Mouse (Mus musculus) neural tube, embryonic 10.5 days (tissue): ENCODE data around the gene Cenpf.
"Not testable (repeated sequence)": the region's sequence is repeated elsewhere in the genome, so short reads cannot be mapped to it uniquely, and the experiment has no call there.

Experiments used
- DNase-seq: peaks from one replicate; pipeline ENCODE4 v3.0.0-alpha.2; 2017; ENCODE audit warnings: low spot score; ENCODE audit errors: extremely low spot score

Cenpf gene

GRCm38 (mm10) chr1:189695321-189695720 is 7.4 kb upstream of the Cenpf start:
- DNase-seq: no peak

DNA sequence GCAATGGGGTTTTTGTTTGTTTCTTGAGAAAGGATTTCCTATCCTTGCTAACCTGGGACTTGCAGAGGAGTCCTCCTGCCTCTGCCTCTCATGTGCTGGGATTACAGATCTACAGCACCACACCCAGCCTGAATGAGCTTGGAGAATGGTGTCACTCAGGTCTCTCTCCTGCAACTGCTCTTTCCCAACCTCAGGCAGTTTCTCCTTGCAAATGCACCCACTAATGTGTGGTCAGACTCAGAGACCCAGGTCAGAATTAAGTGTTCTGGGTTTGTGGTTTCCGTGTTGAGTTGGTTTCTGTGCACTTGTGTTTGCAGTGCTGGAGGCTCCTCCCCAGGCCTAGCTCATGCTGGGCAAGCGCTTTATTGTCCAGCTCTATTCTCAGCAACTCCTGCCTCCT is 6.5 kb upstream of the Cenpf start:
- no peak for DNase-seq

DNA sequence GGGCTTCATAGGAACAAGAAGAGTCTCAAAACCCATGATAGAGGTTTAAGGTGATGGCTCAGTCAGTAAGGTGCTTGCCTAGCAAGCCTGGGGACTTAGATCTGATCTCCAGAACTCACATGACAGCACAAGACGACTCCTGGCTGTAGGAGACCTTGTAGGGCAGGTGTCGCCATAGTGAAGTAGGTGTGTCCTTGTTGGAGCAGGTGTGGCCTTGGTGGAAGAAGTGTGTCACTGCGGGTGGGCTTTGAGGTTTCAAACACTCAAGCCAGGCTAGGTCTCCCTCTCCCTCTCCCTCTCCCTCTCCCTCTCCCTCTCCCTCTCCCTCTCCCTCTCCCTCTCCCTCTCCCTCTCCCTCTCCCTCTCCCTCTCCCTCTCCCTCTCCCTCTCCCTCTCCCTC is 4.6 kb upstream of the Cenpf start:
- not testable (repeated sequence) for DNase-seq

GRCm38 (mm10) chr1:189689050-189689833 is 1.4 kb upstream of the Cenpf start:
- no peak for DNase-seq

DNA sequence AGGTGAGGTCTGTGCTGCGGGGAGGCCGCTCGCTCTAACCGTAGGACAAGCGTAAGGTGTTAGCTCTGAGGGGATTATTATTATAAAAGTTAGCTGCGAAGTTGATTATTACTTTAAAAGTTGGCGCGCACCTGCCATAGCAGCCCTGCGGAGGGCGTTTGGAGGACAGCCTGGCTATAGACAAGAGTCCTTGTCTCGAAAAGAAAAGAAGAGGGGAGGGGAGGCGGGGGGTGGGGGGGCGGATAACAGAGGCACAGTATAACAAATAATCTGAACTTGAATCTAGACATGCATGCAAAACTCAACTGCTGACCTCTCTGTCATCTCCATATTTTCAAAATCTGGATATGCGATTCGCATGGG is 483 bp upstream of the Cenpf start:
- DNase-seq: no peak

DNA sequence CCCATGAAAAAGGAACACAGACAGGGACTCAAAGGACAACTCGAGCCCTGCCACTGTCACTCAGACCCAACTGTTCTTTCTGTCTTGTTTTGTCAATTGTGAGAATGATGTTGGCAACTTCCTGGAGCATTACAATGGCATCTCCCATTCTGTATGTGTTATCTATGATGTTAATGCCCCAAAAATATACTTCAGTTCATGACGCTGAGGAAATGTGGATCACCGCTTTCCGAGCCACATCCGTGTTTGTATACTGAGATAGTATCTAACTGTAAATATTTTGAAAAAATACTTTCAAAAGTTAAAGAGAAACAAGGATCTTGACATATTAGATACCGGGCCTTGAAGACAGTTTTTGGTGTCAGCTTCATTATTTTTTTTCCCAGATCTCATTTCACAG is 1.9 kb downstream of the Cenpf start:
- no peak for DNase-seq

- no peak for DNase-seq
These were observed 3.0 kb downstream of the Cenpf start for GRCm38 (mm10) chr1:189684786-189685415.

- no peak for DNase-seq
These were observed 8.3 kb downstream of the Cenpf start for GRCm38 (mm10) chr1:189679555-189679954.

DNA sequence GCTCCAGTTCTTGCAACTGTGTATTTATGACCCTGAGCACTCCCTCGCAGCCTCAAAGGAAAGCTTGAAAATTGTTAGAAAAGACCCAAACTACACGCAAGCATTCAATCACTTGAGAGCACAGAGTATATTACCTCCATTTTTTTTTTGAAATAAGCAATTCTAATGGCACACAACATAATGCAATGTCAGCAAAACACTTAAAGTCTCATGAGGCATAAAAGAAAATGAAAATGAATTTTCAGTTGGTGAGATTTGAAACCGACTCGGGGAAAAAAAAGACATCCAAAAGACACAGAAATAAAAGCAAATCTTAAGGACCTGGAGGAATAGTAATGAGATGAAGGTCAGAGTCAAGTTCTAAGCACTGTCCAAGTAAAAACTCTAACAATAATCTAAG is 11.9 kb downstream of the Cenpf start:
- DNase-seq: no peak

- DNase-seq: no peak
These were observed 12.5 kb downstream of the Cenpf start for GRCm38 (mm10) chr1:189675421-189675820.

DNA sequence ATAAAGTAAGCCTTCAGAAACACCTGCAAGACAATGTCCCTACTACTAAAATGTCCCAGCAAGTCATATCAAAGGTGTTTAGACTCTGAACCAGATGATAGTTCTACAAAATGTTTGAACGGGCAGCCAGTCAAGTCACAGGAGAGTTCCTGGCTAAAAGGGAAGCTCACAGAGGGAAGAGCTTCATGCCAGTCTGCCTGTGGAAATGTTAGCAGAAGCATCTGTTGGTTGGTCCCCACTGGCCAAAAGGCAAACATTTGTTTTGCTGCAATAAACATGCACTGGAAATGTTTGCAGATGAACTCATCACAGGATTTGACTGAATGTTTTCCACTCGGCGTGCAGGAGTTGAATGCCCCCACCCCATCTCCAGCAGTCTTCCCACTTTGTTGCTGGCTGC is 21.9 kb downstream of the Cenpf start:
- DNase-seq: no peak

- no peak for DNase-seq
These were observed 23.1 kb downstream of the Cenpf start for GRCm38 (mm10) chr1:189664873-189665144.

DNA sequence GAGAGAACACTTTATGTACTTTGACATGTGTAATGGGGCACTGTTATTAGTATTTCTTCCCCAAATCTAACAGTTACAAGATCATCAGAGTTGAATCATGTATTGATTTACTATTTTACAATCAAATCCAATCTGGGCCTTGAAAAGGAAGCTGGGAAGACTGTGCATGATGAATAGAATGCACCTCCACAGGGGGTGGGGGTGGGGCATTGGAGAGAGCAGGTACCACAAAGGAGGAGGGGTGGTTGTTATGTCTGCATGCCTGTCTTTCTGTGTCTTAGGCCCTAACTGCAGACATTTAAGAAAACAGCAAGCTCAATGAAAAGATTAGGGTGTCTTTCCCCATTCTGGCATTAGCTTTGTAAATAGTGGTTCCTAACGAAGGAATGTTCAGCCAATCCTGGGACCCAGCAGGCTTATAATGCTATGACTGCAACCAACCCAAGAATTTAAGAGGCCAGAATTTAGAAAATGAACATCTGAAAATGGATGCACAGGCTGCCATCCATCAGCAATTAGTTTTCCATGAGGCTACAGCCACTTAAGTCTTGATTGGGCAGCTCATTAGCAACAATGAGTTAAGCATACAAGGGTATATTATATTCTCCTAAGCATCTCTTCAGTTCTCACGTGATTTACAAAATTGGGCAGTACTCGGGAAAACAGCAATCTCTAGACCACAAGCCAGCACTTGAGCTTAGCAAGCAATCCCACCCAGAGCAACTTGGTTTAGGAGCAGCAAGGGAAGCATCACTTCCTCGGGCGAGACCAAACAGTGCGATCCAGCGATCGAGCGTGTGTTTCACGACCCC is 23.6 kb downstream of the Cenpf start:
- no peak for DNase-seq

- DNase-seq: no peak
These were observed 24.4 kb downstream of the Cenpf start for GRCm38 (mm10) chr1:189663437-189663836.

- DNase-seq: no peak
These were observed 26.0 kb downstream of the Cenpf start for GRCm38 (mm10) chr1:189661856-189662255.

GRCm38 (mm10) chr1:189657406-189657805 is 30.5 kb downstream of the Cenpf start:
- no peak for DNase-seq

- DNase-seq: no peak
These were observed 34.1 kb downstream of the Cenpf start for GRCm38 (mm10) chr1:189653746-189654145.

DNA sequence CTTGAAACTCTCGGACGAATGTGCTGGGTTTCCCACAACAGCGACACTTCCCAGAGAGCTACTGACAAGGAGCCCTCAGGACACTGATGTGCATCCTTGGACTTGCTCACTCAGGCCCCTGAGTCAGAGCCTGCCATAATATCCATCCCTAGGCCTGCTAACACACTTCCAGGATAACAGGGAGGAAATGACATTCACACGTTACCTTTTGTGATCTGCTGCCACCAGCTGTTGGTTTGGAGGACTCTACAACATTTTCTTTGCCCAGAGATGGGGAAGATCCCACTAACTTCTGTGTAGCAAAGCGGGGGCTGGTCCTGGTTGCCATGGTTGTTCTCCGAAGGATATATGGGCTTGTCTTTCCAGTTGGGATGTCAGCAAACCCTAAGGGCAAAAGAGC is 41.3 kb downstream of the Cenpf start:
- no peak for DNase-seq

DNA sequence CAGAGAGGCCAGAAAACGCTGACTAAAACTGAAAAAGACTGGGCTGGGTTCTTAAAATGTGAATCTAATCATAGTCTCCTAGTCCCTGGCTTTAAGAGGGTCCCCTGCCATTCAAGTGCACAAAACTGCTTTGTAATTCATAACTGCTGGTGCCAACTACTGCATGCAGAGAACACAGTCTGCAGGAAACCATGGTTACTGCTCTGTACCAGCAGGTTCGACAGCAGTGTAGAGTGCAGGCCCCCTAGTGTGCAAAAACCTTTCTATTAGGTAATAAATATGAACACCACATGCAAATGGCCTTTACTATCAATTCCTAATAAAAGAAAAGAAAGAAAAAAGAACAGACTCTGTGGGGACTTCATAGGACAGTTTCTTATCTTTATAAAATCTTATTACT is 42.5 kb downstream of the Cenpf start:
- no peak for DNase-seq

GRCm38 (mm10) chr1:189644700-189645345 is 43.1 kb downstream of the Cenpf start:
- DNase-seq: no peak

- DNase-seq: no peak
These were observed 48.3 kb downstream of the Cenpf start for GRCm38 (mm10) chr1:189639581-189639980.

DNA sequence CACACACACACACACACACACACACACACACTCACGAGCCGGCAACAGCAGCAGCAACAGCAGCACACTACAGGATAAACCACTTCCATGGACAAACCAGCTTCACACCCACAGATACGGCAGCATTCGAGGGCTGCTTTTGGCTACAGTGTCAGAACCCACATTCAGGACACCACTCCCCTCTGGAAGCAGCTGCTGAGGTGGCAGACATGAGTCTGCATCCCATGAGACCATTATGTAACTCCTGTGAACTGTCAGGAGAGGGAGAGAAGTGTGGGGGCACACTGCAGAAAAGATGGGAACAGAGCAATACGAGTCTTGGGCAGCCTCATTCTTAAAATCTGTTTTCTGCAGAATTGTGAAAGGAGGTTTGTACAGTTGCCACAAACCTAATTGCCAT is 54.1 kb downstream of the Cenpf start:
- no peak for DNase-seq
